Mouse (Mus musculus): ENCODE results near the gene Stat5b. TPM values are rescaled to one million over a fixed set of nuclear protein-coding genes. Genes with fewer than 3 reads are reported as not detected.
A peak's percentile ranks its signal among the peaks of the same experiment; 100 is the strongest.

Stat5b gene
- polyA plus RNA-seq, 1 experiment = not detected

DNA sequence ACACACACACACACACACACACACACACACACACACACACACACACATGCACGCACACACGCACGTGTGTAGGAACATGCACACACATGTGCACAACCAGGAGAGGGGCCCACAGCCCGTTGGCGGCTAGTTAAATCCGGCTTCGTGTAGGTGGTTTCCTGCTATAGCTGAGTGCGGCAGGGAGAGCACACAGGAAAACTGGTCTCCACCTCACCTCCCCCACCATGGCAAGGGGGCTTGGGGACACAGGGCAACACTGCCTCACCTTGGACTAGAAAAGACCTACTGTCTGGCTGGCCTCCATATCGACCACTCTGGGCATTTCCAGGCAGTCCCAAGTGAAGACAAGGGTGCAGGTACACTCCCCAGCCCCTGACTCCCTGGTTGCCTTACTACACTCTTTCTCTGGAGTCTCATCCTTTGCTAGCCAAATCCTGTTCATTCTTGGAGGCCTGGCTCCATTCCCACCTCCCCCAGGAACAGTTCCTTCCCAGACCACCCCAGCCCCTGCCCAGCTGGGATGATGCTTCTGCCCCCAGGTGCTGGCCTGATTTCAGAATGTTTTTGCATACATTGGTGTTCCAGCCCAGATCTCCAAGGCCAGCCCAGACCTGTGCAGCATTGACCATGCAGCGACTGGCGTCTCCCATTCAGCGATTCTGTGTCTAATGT is 96.4 kb downstream of the Stat5b start:
- H3K4me1 ChIP-seq (ENCODE audit: control insufficient read depth, insufficient read depth, low read length) = peaks cover 39% of the 10 kb centered on the region
- no peak overlapping the region for H3K4me3 ChIP-seq (ENCODE audit: insufficient read depth, low read depth, low read length)
- WGBS = 56% methylated on average over 12 of the region's 12 CpGs
- H3K27ac ChIP-seq (ENCODE audit: insufficient read depth, low read depth, low read length) = peak overlapping the region; percentile 59
- TF ChIP-seq POLR2A (IDR thresholded peaks at IDR 0.05; ENCODE audit: insufficient read depth, low read depth, low read length) (no peak), CTCF (IDR thresholded peaks at IDR 0.05; ENCODE audit: insufficient read depth, low read depth, low read length) (no peak)

DNA sequence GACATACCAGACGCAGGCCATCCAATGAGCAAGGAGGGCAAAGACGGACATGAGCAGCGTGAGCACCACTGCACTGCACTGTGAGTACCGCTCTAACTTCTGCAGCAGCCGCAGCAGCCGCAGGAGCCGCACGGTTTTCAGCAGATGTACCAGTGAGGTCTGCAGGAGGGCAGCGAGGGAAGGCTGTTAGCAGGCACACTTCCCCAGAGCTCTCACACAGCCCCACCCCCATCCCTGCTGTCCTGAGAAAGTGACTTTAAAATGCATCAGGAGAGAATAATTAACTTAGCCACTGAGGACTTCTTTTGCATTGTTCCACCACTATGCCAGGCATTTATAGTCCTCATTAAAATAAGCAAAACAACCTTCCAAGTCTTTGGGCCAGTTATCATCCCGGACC is 98.2 kb downstream of the Stat5b start:
- H3K27ac ChIP-seq (ENCODE audit: insufficient read depth, low read depth, low read length) = no peak overlapping the region
- 57% methylated on average over 10 of the region's 10 CpGs for WGBS
- H3K4me3 ChIP-seq (ENCODE audit: insufficient read depth, low read depth, low read length) = no peak overlapping the region
- TF ChIP-seq CTCF (IDR thresholded peaks at IDR 0.05; ENCODE audit: insufficient read depth, low read depth, low read length) (no peak), POLR2A (IDR thresholded peaks at IDR 0.05; ENCODE audit: insufficient read depth, low read depth, low read length) (no peak)
- H3K4me1 ChIP-seq (ENCODE audit: control insufficient read depth, insufficient read depth, low read length) = peaks cover 38% of the 10 kb centered on the region

DNA sequence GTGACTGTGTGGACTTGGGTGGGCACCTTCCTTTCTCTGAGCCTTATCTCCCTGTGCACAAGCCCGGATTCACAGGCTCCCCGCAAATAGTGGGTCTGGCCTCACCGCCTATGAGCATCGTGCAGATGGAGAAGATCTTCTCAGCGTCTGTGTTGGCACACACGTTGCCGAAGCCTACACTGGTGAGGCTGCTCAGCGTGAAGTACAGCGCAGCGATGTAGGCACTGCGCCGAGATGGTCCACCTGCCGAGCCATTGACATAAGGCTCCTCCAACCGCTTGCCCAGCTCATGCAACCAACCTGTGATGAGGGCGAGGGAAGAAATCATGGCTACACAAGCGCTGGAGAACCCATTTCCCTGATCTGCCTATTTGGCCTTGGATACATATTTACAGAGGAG is 100.4 kb downstream of the Stat5b start:
- TF ChIP-seq CTCF (IDR thresholded peaks at IDR 0.05; ENCODE audit: insufficient read depth, low read depth, low read length) (no peak), POLR2A (IDR thresholded peaks at IDR 0.05; ENCODE audit: insufficient read depth, low read depth, low read length) (no peak)
- H3K4me3 ChIP-seq (ENCODE audit: insufficient read depth, low read depth, low read length) = no peak overlapping the region
- peaks cover 43% of the 10 kb centered on the region for H3K4me1 ChIP-seq (ENCODE audit: control insufficient read depth, insufficient read depth, low read length)
- WGBS = 90% methylated on average over 16 of the region's 16 CpGs
- no peak overlapping the region for H3K27ac ChIP-seq (ENCODE audit: insufficient read depth, low read depth, low read length)

DNA sequence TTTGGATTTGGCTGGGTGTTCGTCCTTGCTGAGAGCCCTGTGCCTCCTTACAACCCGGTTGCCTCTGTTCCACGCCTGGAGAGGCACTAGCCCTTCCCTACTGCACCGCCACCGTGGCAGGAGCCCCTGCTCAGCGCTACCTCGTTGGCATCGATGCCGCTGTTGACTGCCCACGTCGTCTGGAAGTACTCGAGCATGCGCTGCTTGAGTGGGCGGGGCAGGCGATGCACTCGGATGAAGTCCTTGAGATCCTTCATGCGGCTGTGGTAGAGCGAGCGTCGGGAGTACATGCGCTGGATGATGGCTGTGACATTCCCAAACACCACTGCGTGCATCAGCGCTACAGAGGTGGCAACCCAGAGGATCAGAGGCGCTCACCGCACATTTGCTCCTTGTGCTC is 101.1 kb downstream of the Stat5b start:
- Histone ChIP-seq H3K4me3 (ENCODE audit: insufficient read depth, low read depth, low read length) (no peak overlapping the region), H3K27ac (ENCODE audit: insufficient read depth, low read depth, low read length) (peak overlapping the region; percentile 37), H3K4me1 (ENCODE audit: control insufficient read depth, insufficient read depth, low read length) (peaks cover 40% of the 10 kb centered on the region)
- 38% methylated on average over 25 of the region's 25 CpGs for WGBS
- TF ChIP-seq CTCF (IDR thresholded peaks at IDR 0.05; ENCODE audit: insufficient read depth, low read depth, low read length) (no peak), POLR2A (IDR thresholded peaks at IDR 0.05; ENCODE audit: insufficient read depth, low read depth, low read length) (no peak)

DNA sequence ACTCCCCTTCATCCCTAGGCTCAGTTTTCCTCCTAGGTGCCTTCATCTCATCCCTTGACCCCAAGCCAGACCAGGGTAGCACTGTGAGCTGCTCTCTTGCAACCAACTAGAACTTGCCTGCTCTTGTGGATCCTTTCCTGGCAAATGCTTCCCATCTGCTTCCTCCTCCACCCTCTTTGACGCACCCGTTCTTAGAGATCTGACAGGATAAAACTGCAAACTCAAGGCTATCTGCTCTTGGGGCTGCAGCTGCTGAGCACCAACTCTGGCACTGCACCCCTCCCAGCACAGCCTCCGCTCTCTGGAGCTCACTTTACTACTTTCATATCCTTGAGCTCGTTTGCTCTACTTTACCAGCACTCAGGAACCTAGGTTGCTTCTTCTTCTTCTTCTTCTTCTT is 101.9 kb downstream of the Stat5b start:
- Histone ChIP-seq H3K4me1 (ENCODE audit: control insufficient read depth, insufficient read depth, low read length) (peaks cover 32% of the 10 kb centered on the region), H3K27ac (ENCODE audit: insufficient read depth, low read depth, low read length) (no peak overlapping the region), H3K4me3 (ENCODE audit: insufficient read depth, low read depth, low read length) (no peak overlapping the region)
- no peak for TF ChIP-seq POLR2A (IDR thresholded peaks at IDR 0.05; ENCODE audit: insufficient read depth, low read depth, low read length)
- no peak for TF ChIP-seq CTCF (IDR thresholded peaks at IDR 0.05; ENCODE audit: insufficient read depth, low read depth, low read length)
- 45% methylated on average over 4 of the region's 4 CpGs for WGBS

DNA sequence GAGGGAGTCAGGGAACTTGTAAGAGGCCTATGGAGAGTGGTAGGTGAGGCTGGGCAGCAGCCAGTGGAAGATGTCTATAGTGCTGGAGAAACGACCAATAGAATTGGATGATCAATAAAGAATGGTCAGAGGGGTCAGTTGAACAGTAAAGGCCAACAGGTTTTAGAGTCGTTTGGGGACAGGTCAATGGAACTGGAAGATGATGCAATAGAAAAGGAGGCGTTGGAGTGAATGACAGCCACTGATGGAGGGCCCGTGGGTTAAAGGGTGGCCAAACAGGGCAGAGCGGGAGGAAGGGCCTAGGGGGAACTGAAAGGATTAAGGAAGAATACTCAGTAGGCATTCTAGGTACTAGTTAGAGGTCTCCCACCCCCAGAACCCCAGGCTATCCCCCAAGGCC is 103.4 kb downstream of the Stat5b start:
- peaks cover 26% of the 10 kb centered on the region for H3K4me1 ChIP-seq (ENCODE audit: control insufficient read depth, insufficient read depth, low read length)
- no peak overlapping the region for H3K4me3 ChIP-seq (ENCODE audit: insufficient read depth, low read depth, low read length)
- H3K27ac ChIP-seq (ENCODE audit: insufficient read depth, low read depth, low read length) = no peak overlapping the region
- no peak for TF ChIP-seq POLR2A (IDR thresholded peaks at IDR 0.05; ENCODE audit: insufficient read depth, low read depth, low read length)
- no peak for TF ChIP-seq CTCF (IDR thresholded peaks at IDR 0.05; ENCODE audit: insufficient read depth, low read depth, low read length)
- 80% methylated on average over 5 of the region's 5 CpGs for WGBS

DNA sequence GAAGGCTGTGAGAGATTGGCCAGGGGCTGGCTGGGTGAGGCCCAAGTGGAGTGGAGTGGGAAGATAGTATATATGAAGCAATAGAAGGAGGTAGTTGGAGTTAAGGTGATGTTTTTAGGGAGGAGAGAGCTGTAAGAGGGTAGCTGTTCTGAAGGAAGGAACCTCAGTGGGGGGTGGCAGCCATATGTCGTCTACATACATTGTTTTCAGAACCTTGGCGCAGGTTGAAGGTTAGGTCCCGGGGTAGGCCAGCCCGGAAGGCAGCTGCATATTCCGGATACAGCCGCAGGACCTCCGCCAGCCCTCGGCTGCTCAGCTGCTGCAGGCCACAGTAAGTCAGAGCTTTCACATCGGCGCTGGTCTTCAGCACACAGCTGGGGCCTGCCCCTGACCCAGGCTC is 104.0 kb downstream of the Stat5b start:
- no peak for TF ChIP-seq POLR2A (IDR thresholded peaks at IDR 0.05; ENCODE audit: insufficient read depth, low read depth, low read length)
- no peak for TF ChIP-seq CTCF (IDR thresholded peaks at IDR 0.05; ENCODE audit: insufficient read depth, low read depth, low read length)
- H3K4me1 ChIP-seq (ENCODE audit: control insufficient read depth, insufficient read depth, low read length) = peaks cover 26% of the 10 kb centered on the region
- no peak overlapping the region for H3K4me3 ChIP-seq (ENCODE audit: insufficient read depth, low read depth, low read length)
- H3K27ac ChIP-seq (ENCODE audit: insufficient read depth, low read depth, low read length) = no peak overlapping the region
- 88% methylated on average over 10 of the region's 10 CpGs for WGBS

DNA sequence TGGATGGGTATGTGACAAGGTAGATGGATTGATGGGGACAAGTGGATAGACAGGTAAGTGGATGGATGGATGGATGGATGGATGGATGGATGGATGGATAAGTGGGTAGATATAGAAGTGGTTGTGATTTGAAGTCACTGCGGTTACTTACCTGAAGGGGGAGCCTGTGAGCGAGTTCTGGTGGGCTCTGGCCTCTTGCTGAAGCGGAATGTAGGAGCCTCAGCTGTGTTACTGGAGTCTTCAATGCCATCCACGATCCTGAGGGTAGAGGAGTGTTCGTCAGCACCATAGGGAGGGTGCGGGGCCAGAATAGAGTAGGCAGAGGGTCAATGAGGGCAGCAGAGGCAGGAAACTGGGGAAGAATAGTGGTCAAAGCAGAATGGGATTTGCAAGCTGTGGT is 105.4 kb downstream of the Stat5b start:
- no peak overlapping the region for H3K4me3 ChIP-seq (ENCODE audit: insufficient read depth, low read depth, low read length)
- TF ChIP-seq POLR2A (IDR thresholded peaks at IDR 0.05; ENCODE audit: insufficient read depth, low read depth, low read length) (no peak), CTCF (IDR thresholded peaks at IDR 0.05; ENCODE audit: insufficient read depth, low read depth, low read length) (no peak)
- H3K27ac ChIP-seq (ENCODE audit: insufficient read depth, low read depth, low read length) = no peak overlapping the region
- H3K4me1 ChIP-seq (ENCODE audit: control insufficient read depth, insufficient read depth, low read length) = peaks cover 23% of the 10 kb centered on the region
- WGBS = 19% methylated on average over 6 of the region's 6 CpGs

DNA sequence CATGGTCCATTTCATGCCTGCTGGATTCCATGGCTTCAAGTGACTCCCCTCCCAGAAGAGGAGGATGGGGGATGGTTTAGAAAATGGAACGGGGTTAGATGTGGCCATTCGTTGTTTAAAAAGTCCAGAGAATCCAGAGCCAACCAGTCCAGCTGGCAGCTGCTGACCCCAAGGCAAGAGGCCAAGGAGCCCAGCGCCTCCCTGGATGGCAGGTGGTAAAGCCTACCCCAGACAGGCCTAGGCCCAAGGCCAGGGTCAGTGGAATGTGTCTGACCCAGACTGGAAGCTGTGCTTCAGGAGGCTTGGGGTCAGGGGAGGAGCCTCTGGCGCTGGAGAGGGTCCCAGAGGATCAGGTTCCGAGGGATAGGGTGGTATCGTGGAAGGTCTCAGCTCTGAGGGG is 109.2 kb downstream of the Stat5b start:
- Histone ChIP-seq H3K27ac (ENCODE audit: insufficient read depth, low read depth, low read length) (no peak overlapping the region), H3K4me3 (ENCODE audit: insufficient read depth, low read depth, low read length) (no peak overlapping the region), H3K4me1 (ENCODE audit: control insufficient read depth, insufficient read depth, low read length) (peaks cover 12% of the 10 kb centered on the region)
- TF ChIP-seq POLR2A (IDR thresholded peaks at IDR 0.05; ENCODE audit: insufficient read depth, low read depth, low read length) (no peak), CTCF (IDR thresholded peaks at IDR 0.05; ENCODE audit: insufficient read depth, low read depth, low read length) (no peak)
- WGBS = 52% methylated on average over 6 of the region's 6 CpGs
